Comparison of ENCODE assay signal across 11 mouse cellular contexts in genomic region chr9:111412471-111413160, GRCm38 (mm10). TPM values are rescaled to one million over a fixed set of nuclear protein-coding genes. Genes with fewer than 3 reads are reported as not detected.
DNase-seq lines count a peak whose midpoint lies in the region; ATAC-seq lines count a peak whose summit lies in the region.
"Had no signal": no experiment of that assay in that cellular context is flagged by ENCODE, and none has a peak within 500 bp of the region (broad histone marks: within the 10 kb centered on the region; RNA-seq: fewer than 3 reads in every experiment).

No protein-coding gene starts in this region.

- no peaks in the 10 kb centered on the region for H3K36me3 ChIP-seq in hindbrain, embryonic 10.5 days
- H3K36me3 ChIP-seq: embryonic facial prominence, embryonic 13.5 days; heart, embryonic 15.5 days had no signal

- 80% methylated on average over 16 of the region's 16 CpGs for WGBS in hindbrain, embryonic 10.5 days

- no peaks in the 10 kb centered on the region for H3K27me3 ChIP-seq in hindbrain, embryonic 10.5 days (ENCODE audit: insufficient read depth, poor library complexity, severe bottlenecking)
- H3K27me3 ChIP-seq: embryonic facial prominence, embryonic 13.5 days; heart, embryonic 15.5 days; megakaryocyte, embryonic 14.5 days had no signal

- intact Hi-C loops in left cerebral cortex, postnatal 4 days (cut with DNase I) = no loop called here
- intact Hi-C loops in left cerebral cortex, postnatal 14 days (cut with DNase I) = no loop called here

- peak; percentile 61 for DNase-seq in left cerebral cortex, adult 11 months (ENCODE audit: low spot score)
- no peak for DNase-seq in left cerebral cortex, postnatal 4 days
- peak; percentile 12 for DNase-seq in hindbrain, embryonic 10.5 days (ENCODE audit: low spot score)
- peak; percentile 76 to 91 for DNase-seq in left cerebral cortex, postnatal 14 days (ENCODE audit: low spot score in 2 of 2)
- peak; percentile 47 for DNase-seq in right cerebral cortex, postnatal 14 days
- DNase-seq in testis, postnatal 14 days (ENCODE audit: low spot score) = no peak
- DNase-seq in cerebellum, adult 8-10 months = no peak

- ATAC-seq in megakaryocyte-erythroid progenitor cell, adult 5-6 weeks (replicated peaks; ENCODE audit: low FRiP score, low TSS enrichment, poor library complexity, severe bottlenecking) = no peak

- H3K9me3 ChIP-seq in hindbrain, embryonic 10.5 days = no peaks in the 10 kb centered on the region
- H3K9me3 ChIP-seq: embryonic facial prominence, embryonic 13.5 days; heart, embryonic 15.5 days had no signal

- H3K4me1 ChIP-seq in hindbrain, embryonic 10.5 days (replicated peaks) = peaks cover 21% of the 10 kb centered on the region; the same call in 1 of the 2 replicates
- H3K4me1 ChIP-seq: heart, embryonic 15.5 days; megakaryocyte, embryonic 14.5 days had no signal

- H3K4me3 ChIP-seq in hindbrain, embryonic 10.5 days = no peak overlapping the region
- H3K4me3 ChIP-seq: embryonic facial prominence, embryonic 13.5 days; heart, embryonic 15.5 days; megakaryocyte, embryonic 14.5 days had no signal

- peak overlapping the region; percentile 12; the same call in 1 of the 2 replicates for H3K27ac ChIP-seq in hindbrain, embryonic 10.5 days
- H3K27ac ChIP-seq: embryonic facial prominence, embryonic 13.5 days; heart, embryonic 15.5 days had no signal

RNA-seq across cellular contexts. Expression of gene Dclk3, which starts 26.3 kb away (rescaled TPM):
- total RNA-seq in left cerebral cortex, postnatal 4 days (2021) = 10 to 100 TPM; 21.0 to 21.1 TPM
- 0.30 and 0.35 TPM in 2 replicates for polyA plus RNA-seq in hindbrain, embryonic 10.5 days (2016; fragmentation: Nextera tagmentation; extraction: Ambion mirVana)
- 10 to 100 TPM; 50.4 to 64.6 TPM for total RNA-seq in left cerebral cortex, postnatal 14 days (2021)
- total RNA-seq in megakaryocyte-erythroid progenitor cell, adult 5-6 weeks (2014; fragmentation: Nextera tagmentation) = not detected in 2 replicates
- total RNA-seq in megakaryocyte-erythroid progenitor cell, adult 5-6 weeks (2017) = not detected in 2 replicates

Comparison
In these comparisons a context has a peak if more than half of its experiments do, and no peak if none do; other contexts are left out.
1. DNase-seq: peak in left cerebral cortex, adult 11 months (single experiment), hindbrain, embryonic 10.5 days (single experiment), left cerebral cortex, postnatal 14 days (2 of 2) and right cerebral cortex, postnatal 14 days (single experiment); none in left cerebral cortex, postnatal 4 days (single experiment), testis, postnatal 14 days (single experiment) and cerebellum, adult 8-10 months (single experiment).
2. RNA of gene Dclk3, which starts 26.3 kb away (total RNA-seq): 50.4 to 64.6 TPM in left cerebral cortex, postnatal 14 days and 21.0 to 21.1 TPM in left cerebral cortex, postnatal 4 days; not detected in megakaryocyte-erythroid progenitor cell, adult 5-6 weeks; every median in the first group is over 10 times any median in the second.